Mouse (Mus musculus) megakaryocyte-erythroid progenitor cell, adult 5-6 weeks (primary cell): ENCODE results near the gene Ptchd3. TPM values are rescaled to one million over a fixed set of nuclear protein-coding genes. Genes with fewer than 3 reads are reported as not detected.
A peak's percentile ranks its signal among the peaks of the same experiment; 100 is the strongest.

Experiments used
- ATAC-seq: replicated peaks from 2 replicates; pipeline ENCODE4 v1.8.0; 2016; ENCODE audit warnings: mild to moderate bottlenecking, inconsistent platforms; ENCODE audit not compliant: severe bottlenecking, poor library complexity, low FRiP score, low TSS enrichment
- total RNA-seq, 2 experiments: library from RNA; stranded (forward) in 1 of 2; stranded (reverse) in 1 of 2; fragments of 200-1000, 215-1000 nt in 1 of 2; fragments of >200 nt in 1 of 2; fragmentation: Nextera tagmentation in 1 of 2; gene quantifications; 2 replicates each; pipeline ENCODE4 v1.2.3; 2014 to 2017

Gene Ptchd3
- not detected in 2 replicates for total RNA-seq (2014; fragmentation: Nextera tagmentation)
- not detected in 2 replicates for total RNA-seq (2017)

GRCm38 (mm10) chr11:121829947-121830346 lies at the start of gene Ptchd3:
Ptchd3 (plus strand) TSS chr11:121830247.
- ATAC-seq = no peak

GRCm38 (mm10) chr11:121781831-121782230 lies 48.2 kb upstream of the Ptchd3 start:
- ATAC-seq = no peak

GRCm38 (mm10) chr11:121787456-121787855 lies 42.6 kb upstream of the Ptchd3 start:
- ATAC-seq = no peak

GRCm38 (mm10) chr11:121789566-121789965 lies 40.5 kb upstream of the Ptchd3 start:
- no peak for ATAC-seq

GRCm38 (mm10) chr11:121790671-121791094 lies 39.4 kb upstream of the Ptchd3 start:
- no peak for ATAC-seq

- no peak for ATAC-seq
These were observed 38.6 kb upstream of the Ptchd3 start for GRCm38 (mm10) chr11:121791446-121791845.

- no peak for ATAC-seq
These were observed 38.1 kb upstream of the Ptchd3 start for GRCm38 (mm10) chr11:121791991-121792390.

- ATAC-seq = no peak
These were observed 36.5 kb upstream of the Ptchd3 start for GRCm38 (mm10) chr11:121793530-121793929.

GRCm38 (mm10) chr11:121794186-121794585 lies 35.9 kb upstream of the Ptchd3 start:
- ATAC-seq = no peak

GRCm38 (mm10) chr11:121794591-121795199 lies 35.4 kb upstream of the Ptchd3 start:
- no peak for ATAC-seq

GRCm38 (mm10) chr11:121795978-121796377 lies 34.1 kb upstream of the Ptchd3 start:
- no peak for ATAC-seq

GRCm38 (mm10) chr11:121798591-121798990 lies 31.5 kb upstream of the Ptchd3 start:
- ATAC-seq = no peak

GRCm38 (mm10) chr11:121799746-121800299 lies 30.2 kb upstream of the Ptchd3 start:
- ATAC-seq = no peak

- ATAC-seq = no peak
These were observed 27.3 kb upstream of the Ptchd3 start for GRCm38 (mm10) chr11:121802743-121803142.

GRCm38 (mm10) chr11:121804258-121805027 lies 25.6 kb upstream of the Ptchd3 start:
- ATAC-seq = no peak

- ATAC-seq = peak; percentile 79
These were observed 21.7 kb upstream of the Ptchd3 start for GRCm38 (mm10) chr11:121808204-121808852.

GRCm38 (mm10) chr11:121808866-121809265 lies 21.2 kb upstream of the Ptchd3 start:
- no peak for ATAC-seq

GRCm38 (mm10) chr11:121845923-121846322 lies 15.9 kb downstream of the Ptchd3 start:
- no peak for ATAC-seq

GRCm38 (mm10) chr11:121847790-121848299 lies 17.8 kb downstream of the Ptchd3 start:
- ATAC-seq = peak; percentile 100
